Mouse (Mus musculus): ENCODE measurements around the gene Golga2.

- TF ChIP-seq CTCF (IDR thresholded peaks at IDR 0.05; ENCODE audit: control insufficient read depth, insufficient read depth, insufficient read length) (no peak), USF1 (IDR thresholded peaks at IDR 0.05; ENCODE audit: low read depth) (no peak)
Observed at GRCm38 (mm10) chr2:32342039-32342438, 54.9 kb downstream of the Golga2 start.

Measured in C2C12 (cell line).